Mouse (Mus musculus): ENCODE measurements around the gene Nkain4.

The Nkain4 gene

DNA sequence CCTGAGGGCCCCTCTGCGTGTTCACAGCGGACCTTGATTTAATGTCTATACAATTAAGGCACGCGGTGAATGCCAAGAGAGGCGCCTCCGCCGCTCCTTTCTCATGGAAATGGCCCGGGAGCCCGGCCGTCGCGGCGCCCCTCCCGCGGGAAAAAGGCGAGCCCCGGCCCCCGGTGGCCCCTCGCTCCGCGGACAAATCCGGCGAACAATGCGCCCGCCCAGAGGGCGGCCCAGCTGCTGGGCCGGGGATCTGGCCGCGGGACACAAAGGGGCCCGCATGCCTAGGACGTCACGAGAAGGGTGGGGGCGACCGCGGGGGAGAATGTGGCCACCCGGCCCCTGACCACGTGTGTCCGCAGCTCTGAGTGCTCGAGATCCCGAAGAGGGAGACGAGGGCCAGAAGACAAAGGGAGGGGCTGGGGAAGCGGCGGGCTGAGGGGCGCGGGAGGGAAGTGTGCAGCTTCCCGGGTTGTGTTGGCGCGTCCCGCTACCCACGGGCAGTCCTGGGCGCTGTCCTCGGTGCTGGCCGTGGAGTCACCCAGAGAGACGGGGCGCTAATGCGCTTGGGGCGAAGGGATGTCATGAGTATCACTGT lies 60.4 kb downstream of the Nkain4 start:
- in situ Hi-C loops (cut with MboI, MseI): no loop called here

DNA sequence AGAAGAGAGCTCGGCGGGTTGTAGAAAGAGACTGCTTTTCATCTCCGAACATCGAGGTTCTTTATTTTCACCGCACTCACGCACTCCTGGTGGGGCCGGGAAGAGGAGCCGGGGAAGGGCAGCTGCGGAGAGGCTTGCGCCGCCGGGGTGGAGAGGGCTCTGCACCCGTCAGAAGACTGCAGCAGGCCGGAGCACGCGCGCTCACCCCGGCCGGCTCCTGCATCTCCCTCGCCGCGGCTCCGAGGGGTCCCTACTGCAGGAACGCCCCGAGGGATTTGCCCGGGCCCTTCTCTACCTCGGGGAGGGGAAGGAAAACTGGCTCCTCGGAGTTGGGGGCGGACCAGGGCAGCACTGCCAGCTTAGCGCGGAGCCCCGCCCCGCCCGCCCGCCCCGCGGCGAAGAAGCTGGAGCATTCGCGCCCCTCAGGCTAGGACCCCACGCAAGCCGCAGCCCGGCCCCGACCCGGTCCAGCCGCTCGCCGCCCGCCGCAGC lies 60.9 kb downstream of the Nkain4 start:
- in situ Hi-C loops (cut with MboI, MseI): no loop called here

DNA sequence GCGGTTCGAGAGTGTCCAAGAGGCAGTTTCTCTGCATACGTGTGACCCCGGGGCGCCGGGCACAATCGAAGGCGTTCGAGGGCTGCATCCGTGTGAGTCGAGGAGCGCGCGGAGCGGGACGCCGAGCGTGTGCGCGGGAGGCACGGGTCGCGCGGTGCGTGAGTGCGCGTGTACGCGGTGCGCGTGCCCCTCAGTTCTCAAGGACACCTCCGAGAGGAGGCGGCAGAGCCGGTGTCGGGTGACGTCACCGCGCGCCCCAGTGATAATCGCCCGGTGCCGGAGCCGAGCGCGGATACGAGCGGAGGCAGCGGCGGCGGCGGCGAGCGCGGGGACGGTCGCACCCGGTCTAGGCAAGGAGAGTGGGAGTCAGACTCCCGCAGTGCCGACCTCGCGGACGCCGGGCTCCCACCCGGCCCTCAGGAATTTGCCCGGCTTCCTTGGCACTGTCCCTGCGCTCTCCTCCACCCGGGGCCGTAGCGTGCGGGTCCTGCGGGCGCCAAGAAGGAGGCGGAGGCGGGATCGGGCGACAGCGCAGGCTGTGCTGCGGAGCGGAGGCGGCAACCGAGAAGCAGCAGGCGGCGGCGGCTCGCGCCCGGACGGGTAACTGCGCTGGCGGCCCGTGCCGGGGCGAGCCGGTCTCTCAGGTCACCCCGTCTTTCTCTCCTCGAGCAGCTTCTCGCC lies 61.5 kb downstream of the Nkain4 start:
- in situ Hi-C loops (cut with MboI, MseI): no loop called here

DNA sequence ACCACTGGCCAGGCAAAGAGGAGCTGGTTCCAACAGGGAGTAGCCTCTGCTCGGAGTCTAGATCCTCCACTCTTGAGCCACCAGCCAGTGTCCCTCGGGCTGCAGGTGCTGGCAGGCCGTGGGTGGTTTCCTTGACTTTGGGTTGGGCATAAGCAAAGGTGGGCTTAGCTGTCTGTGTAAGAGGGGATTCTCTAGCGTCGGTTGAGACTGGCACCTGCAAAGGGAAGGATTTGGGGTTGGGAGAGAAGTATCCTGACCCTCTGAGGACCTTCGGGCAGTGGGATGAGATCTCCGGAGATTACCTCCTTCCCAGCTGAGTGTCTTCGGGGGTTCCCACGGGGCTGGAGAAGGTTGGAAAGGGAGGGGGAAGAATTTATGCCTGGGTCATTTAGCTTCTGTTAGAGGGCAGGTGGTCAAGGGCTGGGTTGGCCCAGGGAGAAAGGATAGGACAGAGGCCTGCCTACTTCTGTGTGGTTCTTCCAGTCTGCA lies 62.6 kb downstream of the Nkain4 start:
- in situ Hi-C loops (cut with MboI, MseI): no loop called here

DNA sequence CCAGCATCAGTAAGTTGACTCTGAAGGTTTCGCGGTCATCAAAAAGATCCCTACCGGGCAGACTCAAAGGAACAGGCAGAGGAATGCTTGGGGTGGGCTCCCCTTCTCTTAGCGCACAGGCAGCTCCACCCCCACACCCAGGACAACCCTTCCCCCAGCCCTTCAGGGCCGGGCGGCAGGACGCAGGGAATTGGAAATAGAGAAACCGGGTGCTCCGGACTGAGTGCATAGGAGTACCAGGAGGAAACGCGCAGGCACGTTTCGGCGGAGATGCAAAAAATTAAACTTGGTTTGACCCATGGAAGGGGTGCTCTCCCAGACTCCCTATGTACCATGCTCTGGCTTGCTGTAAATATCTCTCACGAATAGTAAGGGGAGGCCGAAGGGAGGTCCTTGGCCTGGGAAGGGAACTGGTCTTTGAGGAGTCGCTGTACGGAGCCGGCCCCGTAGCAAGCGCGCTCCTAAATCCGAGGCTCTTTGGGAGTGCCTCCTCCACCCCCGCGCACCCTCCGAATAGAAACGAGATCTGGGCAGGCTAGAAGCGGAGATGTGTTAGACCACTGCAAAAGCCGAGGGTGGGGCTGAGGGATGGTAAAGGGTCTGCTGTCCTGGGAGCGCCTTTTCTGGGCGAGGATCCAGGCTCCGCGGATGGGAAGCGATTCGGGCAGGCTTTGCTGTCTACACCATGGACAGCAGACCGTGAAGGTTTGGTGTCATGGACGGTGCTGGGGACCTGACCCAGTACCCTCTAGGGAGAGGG lies 63.2 kb downstream of the Nkain4 start:
- in situ Hi-C loops (cut with MboI, MseI): no loop called here

DNA sequence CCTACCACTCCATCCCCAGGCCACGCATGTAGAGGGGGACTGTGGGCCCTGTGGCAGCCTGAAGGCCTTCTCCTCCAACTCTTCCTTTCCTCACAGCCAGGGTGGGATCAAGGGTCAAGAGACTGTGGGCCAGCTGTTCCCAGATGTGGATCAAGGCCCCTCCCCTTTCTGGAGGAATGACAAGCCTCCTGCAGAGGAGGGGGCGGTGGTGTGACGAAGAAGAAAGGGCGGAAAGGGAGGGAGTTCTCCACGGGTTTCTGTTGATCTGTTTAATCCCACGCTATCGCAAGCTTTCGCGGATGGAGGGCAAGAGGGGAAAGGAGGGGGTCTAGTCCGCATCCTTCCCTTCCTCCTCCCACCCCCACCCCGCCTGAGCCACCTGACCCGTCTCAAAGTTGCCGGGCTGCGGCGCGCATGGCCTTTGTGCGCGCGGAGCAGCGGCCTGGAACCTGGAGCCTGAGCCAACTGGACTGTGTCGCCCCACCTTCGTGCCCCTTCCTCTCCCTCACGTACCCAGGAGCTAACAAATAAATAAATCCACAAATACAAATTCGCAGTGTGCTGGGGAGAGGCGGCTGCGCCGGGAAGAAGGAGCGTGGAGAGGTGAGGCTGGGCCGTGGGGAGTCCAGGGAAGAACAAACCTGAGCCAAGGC lies 64.0 kb downstream of the Nkain4 start:
- in situ Hi-C loops (cut with MboI, MseI): no loop called here

DNA sequence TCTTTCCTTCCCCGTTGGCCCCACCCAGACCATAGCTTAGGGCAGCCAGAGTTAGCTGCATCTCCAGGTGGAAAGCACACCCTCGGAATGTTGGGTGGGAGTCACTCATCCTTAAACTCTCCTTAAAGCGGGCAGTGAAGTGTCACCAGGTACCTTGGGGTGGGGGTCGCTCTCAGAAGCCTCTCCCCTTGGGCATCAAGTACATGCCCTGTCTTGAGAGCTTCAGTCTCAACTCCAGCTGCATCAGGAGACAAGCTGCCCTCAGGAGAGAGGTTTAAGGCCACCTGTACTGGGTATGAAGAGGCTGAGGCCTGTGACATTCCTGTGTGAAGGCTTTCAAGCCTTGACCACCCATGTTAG lies 64.6 kb downstream of the Nkain4 start:
- in situ Hi-C loops (cut with MboI, MseI): no loop called here

DNA sequence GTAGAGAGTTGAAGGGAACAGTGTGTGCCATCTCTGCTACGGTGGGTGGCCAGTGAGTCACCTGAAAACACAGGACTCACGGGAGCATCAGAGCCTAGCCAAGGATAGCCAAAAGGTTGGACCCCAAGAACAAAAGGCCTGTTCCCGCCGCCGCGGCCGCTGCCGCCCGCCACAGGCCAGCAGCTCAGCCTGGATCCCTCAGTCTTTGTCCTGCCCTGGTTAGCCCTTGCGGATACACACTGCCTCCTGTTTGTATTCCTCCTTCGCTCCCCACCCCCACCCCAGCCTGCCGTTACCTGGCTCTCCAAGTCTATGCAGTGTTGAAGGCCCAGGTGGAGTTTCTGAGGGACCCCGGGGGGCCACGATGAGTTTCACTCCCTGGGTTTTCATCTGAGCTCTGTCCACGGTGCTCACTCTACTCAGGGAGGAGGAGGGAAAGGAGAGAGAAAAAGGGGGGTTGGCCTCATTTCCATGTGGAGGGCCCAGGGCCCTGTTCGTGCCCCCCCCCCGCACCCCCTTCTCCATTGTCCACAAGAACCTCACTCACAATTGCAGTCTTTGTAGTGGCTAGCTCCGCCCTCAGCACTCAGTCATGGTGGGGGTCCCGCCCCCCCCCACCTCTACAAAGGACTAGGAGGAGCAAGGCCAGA lies 65.1 kb downstream of the Nkain4 start:
- in situ Hi-C loops (cut with MboI, MseI): no loop called here

DNA sequence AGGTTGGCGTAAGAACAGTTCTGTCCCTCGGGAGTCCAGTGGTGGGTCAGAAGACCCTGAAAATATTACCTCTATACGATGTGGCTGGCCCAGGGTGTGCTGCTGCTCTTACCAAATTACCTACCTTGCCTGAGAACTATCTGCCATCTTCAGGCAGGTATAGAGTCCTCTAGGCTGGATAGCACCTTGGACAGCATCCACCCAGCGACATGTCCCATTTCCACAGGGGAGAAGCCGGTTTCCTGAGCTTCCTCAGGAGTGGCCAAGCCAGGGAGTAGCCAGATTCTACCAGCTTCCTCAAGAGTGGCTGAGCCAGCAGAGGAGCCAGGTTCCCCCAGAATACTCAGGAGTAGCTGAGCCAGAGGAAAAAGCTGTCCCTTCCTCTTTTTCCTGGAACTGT lies 69.2 kb downstream of the Nkain4 start:
- in situ Hi-C loops (cut with MboI, MseI): no loop called here
